Mouse (Mus musculus) embryonic stem cell, embryonic (primary cell): ENCODE measurements around the gene Fsip1.

Experiments used
- CTCF ChIA-PET, 4 experiments: fragments of 300-600 bp in 2 of 4; fragments of 350-600 bp in 2 of 4; sonication (Branson Sonifier 250); formaldehyde crosslinking; loops; one replicate each; lab custom pipeline; 2022; ENCODE audit warnings: inconsistent platforms in 2 of 4; lab: Charles Lee
- POLR2A ChIA-PET, 4 experiments: fragments of 300-600 bp in 2 of 4; fragments of 350-600 bp in 2 of 4; sonication (Branson Sonifier 250); formaldehyde crosslinking; loops; one replicate each; lab custom pipeline; 2022; ENCODE audit warnings: antibody characterized with exemption in 4 of 4, inconsistent platforms in 1 of 4; lab: Charles Lee

Fsip1 gene

GRCm38 (mm10) chr2:118119684-118120083, 137.1 kb downstream of the Fsip1 start:
- ChIA-PET CTCF (interaction anchor here in 1 of 4 experiments (0.6 kb wide), 1 partner anchor 79 kb away, joined by 3 read pairs; no protein-coding TSS in a partner anchor), POLR2A (no interaction called here)

- POLR2A ChIA-PET = interaction anchor here in 1 of 4 experiments (0.6 kb wide), 1 partner anchor 26 kb away, joined by 5 read pairs; no protein-coding TSS in a partner anchor
- CTCF ChIA-PET = no interaction called here
These were observed 138.3 kb downstream of the Fsip1 start for GRCm38 (mm10) chr2:118118515-118118914.

GRCm38 (mm10) chr2:118118045-118118444, 138.7 kb downstream of the Fsip1 start:
- ChIA-PET POLR2A (no interaction called here), CTCF (no interaction called here)

- CTCF ChIA-PET = no interaction called here
- POLR2A ChIA-PET = no interaction called here
These were observed 139.4 kb downstream of the Fsip1 start for GRCm38 (mm10) chr2:118117401-118117800.

GRCm38 (mm10) chr2:118116754-118117290, 139.9 kb downstream of the Fsip1 start:
- ChIA-PET POLR2A (no interaction called here), CTCF (interaction anchor here in 1 of 4 experiments (0.6 kb wide), 1 partner anchor 608 kb away, joined by 4 read pairs; no protein-coding TSS in a partner anchor)

GRCm38 (mm10) chr2:118116180-118116579, 140.6 kb downstream of the Fsip1 start:
- POLR2A ChIA-PET = no interaction called here

GRCm38 (mm10) chr2:118115647-118116046, 141.1 kb downstream of the Fsip1 start:
- ChIA-PET POLR2A (no interaction called here), CTCF (no interaction called here)

More at GRCm38 (mm10) chr2:118116180-118116579, 140.6 kb downstream of the Fsip1 start:
- CTCF ChIA-PET = interaction anchor here in 2 of 4 experiments (0.6 kb wide), 2 partner anchors 81 to 607 kb away, joined by 3 to 4 read pairs; no protein-coding TSS in a partner anchor

- POLR2A ChIA-PET = no interaction called here
- CTCF ChIA-PET = no interaction called here
These were observed 142.1 kb downstream of the Fsip1 start for GRCm38 (mm10) chr2:118114671-118115070.

- ChIA-PET POLR2A (no interaction called here), CTCF (no interaction called here)
These were observed 142.8 kb downstream of the Fsip1 start for GRCm38 (mm10) chr2:118113808-118114524.

- POLR2A ChIA-PET = interaction anchor here in 2 of 4 experiments (0.6 to 0.7 kb wide), 3 partner anchors 87 to 663 kb away, joined by 3 to 7 read pairs (median 6); no protein-coding TSS in a partner anchor
- CTCF ChIA-PET = interaction anchor here in 2 of 4 experiments (0.6 to 1.5 kb wide), 2 partner anchors 87 to 677 kb away, joined by 3 read pairs; no protein-coding TSS in a partner anchor
These were observed 143.8 kb downstream of the Fsip1 start for GRCm38 (mm10) chr2:118112846-118113479.

- ChIA-PET POLR2A (interaction anchor here in 2 of 4 experiments (0.6 to 0.7 kb wide), 3 partner anchors 87 to 662 kb away, joined by 3 to 7 read pairs (median 6); no protein-coding TSS in a partner anchor), CTCF (interaction anchor here in 2 of 4 experiments (0.6 to 1.5 kb wide), 2 partner anchors 87 to 677 kb away, joined by 3 read pairs; no protein-coding TSS in a partner anchor)
These were observed 144.3 kb downstream of the Fsip1 start for GRCm38 (mm10) chr2:118112438-118112837.

GRCm38 (mm10) chr2:118111488-118112131, 145.2 kb downstream of the Fsip1 start, which contains the start of gene Thbs1:
Thbs1 (plus strand) TSS chr2:118111876.
- POLR2A ChIA-PET = interaction anchor here in 1 of 4 experiments (0.5 kb wide), 1 partner anchor 260 kb away, joined by 3 read pairs; no protein-coding TSS in a partner anchor

GRCm38 (mm10) chr2:118111116-118111487, 145.7 kb downstream of the Fsip1 start:
- ChIA-PET CTCF (interaction anchor here in 3 of 4 experiments (0.5 to 1.5 kb wide), 3 partner anchors 88 to 545 kb away, joined by 3 to 5 read pairs (median 4); no protein-coding TSS in a partner anchor), POLR2A (no interaction called here)

More at GRCm38 (mm10) chr2:118111488-118112131, 145.2 kb downstream of the Fsip1 start, which contains the start of gene Thbs1:
- CTCF ChIA-PET = interaction anchor here (0.5 to 1.5 kb wide), 6 partner anchors 33 to 750 kb away, joined by 3 to 6 read pairs (median 4); partner anchors contain the start of gene Ivd (in 1 of the 4)

- CTCF ChIA-PET = interaction anchor here in 1 of 4 experiments (1.2 kb wide), 1 partner anchor 53 kb away, joined by 3 read pairs; no protein-coding TSS in a partner anchor
- POLR2A ChIA-PET = no interaction called here
These were observed 146.4 kb downstream of the Fsip1 start for GRCm38 (mm10) chr2:118110225-118110915.

- ChIA-PET CTCF (no interaction called here), POLR2A (no interaction called here)
These were observed 154.6 kb downstream of the Fsip1 start for GRCm38 (mm10) chr2:118102169-118102568.

GRCm38 (mm10) chr2:118099104-118099503, 157.7 kb downstream of the Fsip1 start:
- CTCF ChIA-PET = no interaction called here
- POLR2A ChIA-PET = interaction anchor here in 1 of 4 experiments (0.6 kb wide), 1 partner anchor 39 kb away, joined by 3 read pairs; no protein-coding TSS in a partner anchor

GRCm38 (mm10) chr2:118091226-118091625, 165.5 kb downstream of the Fsip1 start:
- POLR2A ChIA-PET = no interaction called here
- CTCF ChIA-PET = no interaction called here
